Mouse (Mus musculus) midbrain, embryonic 11.5 days (tissue): ENCODE measurements at regions not wholly inside any gene's neighbourhood (a gene's known extent, or its start where the extent isn't known, plus 50 kb on each side); places are given as distances from the start of the nearest gene placed in this dataset.

ENCODE experiments used
- ATAC-seq: fragments of 200-750 bp; cut with Nextera tagmentation; 2 replicates; pipeline ENCODE4 v1.8.0; 2017; ENCODE audit warnings: moderate TSS enrichment, moderate library complexity; ENCODE audit not compliant: low FRiP score
- DNase-seq: peaks from one replicate; pipeline ENCODE4 v3.0.0; 2015; ENCODE audit warnings: low spot score; ENCODE audit errors: missing footprints
- H3K27ac ChIP-seq: fragments of 300-500 bp; sonication (generic); 2 replicates; pipeline ENCODE4 v1.5.1; 2014; ENCODE audit warnings: low read depth, low read length
- H3K27me3 ChIP-seq: fragments of 300-500 bp; sonication (generic); 2 replicates; pipeline ENCODE4 v1.6.1; 2014; ENCODE audit warnings: mild to moderate bottlenecking, low read length, moderate library complexity, mixed read lengths; ENCODE audit not compliant: control insufficient read depth, insufficient read depth
- H3K36me3 ChIP-seq: fragments of 300-500 bp; sonication (generic); 2 replicates; pipeline ENCODE4 v1.6.1; 2014; ENCODE audit warnings: mild to moderate bottlenecking, low read length, moderate library complexity, mixed read lengths; ENCODE audit not compliant: control insufficient read depth, insufficient read depth
- H3K4me1 ChIP-seq: fragments of 300-500 bp; sonication (generic); 2 replicates; pipeline ENCODE4 v1.6.1; 2014; ENCODE audit warnings: low read length; ENCODE audit not compliant: control insufficient read depth, insufficient read depth
- H3K4me2 ChIP-seq: fragments of 300-500 bp; sonication (generic); 2 replicates; pipeline ENCODE4 v1.6.1; 2014; ENCODE audit warnings: mild to moderate bottlenecking, moderate library complexity
- H3K4me3 ChIP-seq: fragments of 300-500 bp; sonication (generic); 2 replicates; pipeline ENCODE4 v1.5.1; 2014; ENCODE audit warnings: low read depth, low read length
- H3K9ac ChIP-seq: fragments of 300-500 bp; sonication (generic); 2 replicates; pipeline ENCODE4 v1.6.1; 2014; ENCODE audit warnings: low read length
- H3K9me3 ChIP-seq: fragments of 300-500 bp; sonication (generic); 2 replicates; pipeline ENCODE4 v1.6.1; 2016; ENCODE audit warnings: low read length; ENCODE audit not compliant: control insufficient read depth
- WGBS: fragments of 180-500 bp; shearing (Covaris S2); extraction: QIAGEN DNeasy Blood & Tissue Kit; methylation state at CpG from one replicate; pipeline ENCODE4 v1.1.7; 2014; 5-methylcytosine and 5-hydroxymethylcytosine counted together

DNA sequence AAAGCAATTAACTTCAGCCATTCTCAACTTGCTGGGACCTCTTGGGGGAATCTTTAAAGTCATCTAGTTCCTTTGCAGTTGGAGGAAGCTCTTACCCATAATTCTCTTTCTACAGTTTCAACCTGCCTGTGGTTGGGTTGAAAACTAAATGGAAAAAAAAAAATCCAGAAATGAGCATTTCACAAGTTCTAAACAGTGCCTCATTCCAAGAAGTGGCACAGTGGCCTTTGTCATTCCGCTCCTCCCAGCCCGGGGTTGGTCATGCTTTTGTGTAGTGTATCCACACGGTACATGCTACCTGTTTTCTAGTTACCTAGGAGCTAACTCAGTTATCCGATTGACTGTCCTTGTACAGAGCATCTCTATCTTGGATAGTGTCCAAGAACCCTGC, 90.8 kb upstream of the Gpr12 start:
- peaks cover 5% of the 10 kb centered on the region; the same call in 1 of the 2 replicates for H3K4me1 ChIP-seq
- H3K4me3 ChIP-seq: no peak overlapping the region
- no peak for DNase-seq
- no peaks in the 10 kb centered on the region for H3K9me3 ChIP-seq
- H3K27me3 ChIP-seq: peaks cover 10% of the 10 kb centered on the region; the same call in 1 of the 2 replicates
- no peak overlapping the region for H3K9ac ChIP-seq
- no peaks in the 10 kb centered on the region for H3K36me3 ChIP-seq
- no peak overlapping the region for H3K27ac ChIP-seq
- no peak overlapping the region for H3K4me2 ChIP-seq
- no peak for ATAC-seq
- WGBS: 89% methylated on average over 4 of the region's 4 CpGs

DNA sequence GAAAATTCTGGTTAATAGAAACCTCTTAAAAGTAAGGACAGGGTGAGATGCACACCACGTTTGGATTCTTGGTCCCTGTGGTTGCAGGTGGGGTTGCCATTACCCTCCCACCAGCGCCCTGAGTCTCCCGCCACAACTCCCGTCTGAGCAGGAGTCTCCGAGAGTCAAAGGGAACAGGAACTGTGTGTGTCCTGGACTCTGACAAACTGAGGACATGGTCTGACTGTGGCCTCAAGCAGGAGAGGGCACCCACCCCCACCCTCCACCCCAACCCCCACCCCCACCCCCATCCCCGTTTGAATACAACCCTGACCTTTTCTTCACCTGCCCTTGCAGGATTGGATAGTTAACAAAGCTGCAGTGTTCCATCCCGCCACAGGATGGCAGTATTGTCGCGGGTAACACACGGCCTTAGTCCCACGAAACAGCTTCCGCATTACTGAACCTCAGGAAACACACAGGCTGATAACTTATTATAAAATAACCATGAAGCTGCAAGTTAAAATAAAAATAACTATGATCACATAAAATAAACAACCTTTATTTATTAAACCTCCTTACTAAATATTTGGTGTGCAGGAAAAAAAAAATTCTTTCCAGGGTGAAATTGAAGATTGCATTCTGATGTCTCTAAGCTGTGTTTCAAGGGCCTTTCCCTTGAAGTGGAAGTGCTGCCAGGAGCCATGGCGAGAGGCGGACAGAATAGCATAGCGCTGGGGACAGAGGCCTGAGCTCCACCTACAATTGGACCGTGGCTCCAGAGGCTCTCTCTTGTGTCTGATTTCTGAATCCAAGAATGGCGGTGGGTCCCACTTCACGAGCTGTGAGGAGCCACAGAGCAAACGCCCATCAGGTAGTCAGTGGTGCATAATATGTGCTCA, 90.2 kb upstream of the Gpr12 start:
- no peak overlapping the region for H3K4me3 ChIP-seq
- H3K27ac ChIP-seq: no peak overlapping the region
- no peaks in the 10 kb centered on the region for H3K9me3 ChIP-seq
- 27% methylated on average over 19 of the region's 19 CpGs for WGBS
- no peaks in the 10 kb centered on the region for H3K36me3 ChIP-seq
- H3K9ac ChIP-seq: no peak overlapping the region
- DNase-seq (peak; percentile 95), ATAC-seq (peak; percentile 64)
- H3K4me1 ChIP-seq: peaks cover 5% of the 10 kb centered on the region; the same call in 1 of the 2 replicates
- no peak overlapping the region for H3K4me2 ChIP-seq
- peaks cover 9% of the 10 kb centered on the region; the same call in 1 of the 2 replicates for H3K27me3 ChIP-seq

DNA sequence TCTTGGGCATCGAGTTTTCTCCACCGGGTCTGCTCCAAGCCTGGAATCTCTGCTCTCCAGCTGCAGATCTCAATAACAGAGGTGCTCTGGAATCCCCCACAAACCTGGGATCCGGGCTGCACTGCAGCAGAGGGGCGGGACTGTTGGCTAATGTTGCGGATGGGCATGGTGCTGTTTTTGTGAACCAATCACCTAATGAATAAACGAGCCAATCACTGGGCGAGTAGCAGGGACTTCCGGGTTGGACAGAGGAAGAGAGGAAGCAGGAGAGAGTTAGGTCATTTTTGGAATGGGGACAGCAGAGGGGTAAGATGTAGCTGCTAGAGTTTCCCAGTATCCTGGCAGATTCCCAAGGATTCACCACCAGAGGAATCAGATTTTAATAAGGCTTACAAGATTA, 76.7 kb upstream of the Gpr12 start:
- Histone ChIP-seq H3K4me2 (no peak overlapping the region), H3K36me3 (no peaks in the 10 kb centered on the region), H3K9me3 (no peaks in the 10 kb centered on the region), H3K27me3 (no peaks in the 10 kb centered on the region), H3K27ac (no peak overlapping the region), H3K4me1 (no peaks in the 10 kb centered on the region), H3K4me3 (no peak overlapping the region), H3K9ac (no peak overlapping the region)
- ATAC-seq: no peak
- no peak for DNase-seq
- WGBS: 77% methylated on average over 8 of the region's 8 CpGs

DNA sequence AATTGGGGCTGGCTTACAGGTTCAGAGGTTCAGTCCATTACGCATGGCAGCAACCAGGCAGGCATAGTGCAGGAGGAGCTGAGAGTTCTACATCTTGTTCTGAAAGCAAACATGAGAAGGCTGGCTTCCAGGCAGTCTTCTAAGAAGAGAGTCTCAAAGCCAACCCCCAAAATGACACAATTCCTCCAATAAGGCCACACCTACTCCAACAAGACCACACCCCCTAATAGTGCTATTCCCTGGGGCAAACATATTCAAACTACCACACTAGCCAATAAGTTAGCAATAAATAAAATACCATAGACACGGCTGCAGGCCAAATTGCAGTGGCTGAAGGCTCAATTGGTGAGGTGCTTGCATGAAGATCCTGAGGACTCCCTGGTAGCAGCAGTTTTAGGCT, 72.2 kb upstream of the Gpr12 start:
- Histone ChIP-seq H3K4me2 (no peak overlapping the region), H3K4me3 (no peak overlapping the region), H3K4me1 (no peaks in the 10 kb centered on the region), H3K27ac (no peak overlapping the region), H3K9ac (no peak overlapping the region), H3K27me3 (no peaks in the 10 kb centered on the region), H3K9me3 (no peaks in the 10 kb centered on the region), H3K36me3 (no peaks in the 10 kb centered on the region)
- 96% methylated on average over 2 of the region's 2 CpGs for WGBS
- DNase-seq (no peak), ATAC-seq (no peak)

GRCm38 (mm10) chr5:146655394-146655793, 70.4 kb upstream of the Gpr12 start:
- H3K4me1 ChIP-seq: no peaks in the 10 kb centered on the region
- H3K9ac ChIP-seq: no peak overlapping the region
- no peaks in the 10 kb centered on the region for H3K27me3 ChIP-seq
- H3K36me3 ChIP-seq: no peaks in the 10 kb centered on the region
- DNase-seq: no peak
- ATAC-seq: no peak
- H3K4me3 ChIP-seq: no peak overlapping the region
- no peak overlapping the region for H3K27ac ChIP-seq
- no peaks in the 10 kb centered on the region for H3K9me3 ChIP-seq
- 78% methylated on average over 7 of the region's 7 CpGs for WGBS
- H3K4me2 ChIP-seq: no peak overlapping the region

- Histone ChIP-seq H3K27ac (no peak overlapping the region), H3K4me2 (no peak overlapping the region), H3K4me3 (no peak overlapping the region), H3K9me3 (no peaks in the 10 kb centered on the region), H3K9ac (no peak overlapping the region), H3K4me1 (0 out of 2 replicates have a peak, but pooled peaks cover 2% of the 10 kb centered on the region), H3K36me3 (no peaks in the 10 kb centered on the region), H3K27me3 (no peaks in the 10 kb centered on the region)
- 93% methylated on average over 19 of the region's 19 CpGs for WGBS
- no peak for ATAC-seq
- no peak for DNase-seq
These were observed 68.8 kb upstream of the Gpr12 start for GRCm38 (mm10) chr5:146653686-146654450.

GRCm38 (mm10) chr5:146652874-146653273, 67.8 kb upstream of the Gpr12 start:
- H3K9ac ChIP-seq: no peak overlapping the region
- 37% methylated on average over 5 of the region's 5 CpGs for WGBS
- H3K4me2 ChIP-seq: no peak overlapping the region
- H3K36me3 ChIP-seq: no peaks in the 10 kb centered on the region
- no peaks in the 10 kb centered on the region for H3K27me3 ChIP-seq
- DNase-seq (no peak), ATAC-seq (no peak)
- H3K4me3 ChIP-seq: no peak overlapping the region
- H3K27ac ChIP-seq: no peak overlapping the region
- H3K4me1 ChIP-seq: 0 out of 2 replicates have a peak, but pooled peaks cover 2% of the 10 kb centered on the region
- no peaks in the 10 kb centered on the region for H3K9me3 ChIP-seq

DNA sequence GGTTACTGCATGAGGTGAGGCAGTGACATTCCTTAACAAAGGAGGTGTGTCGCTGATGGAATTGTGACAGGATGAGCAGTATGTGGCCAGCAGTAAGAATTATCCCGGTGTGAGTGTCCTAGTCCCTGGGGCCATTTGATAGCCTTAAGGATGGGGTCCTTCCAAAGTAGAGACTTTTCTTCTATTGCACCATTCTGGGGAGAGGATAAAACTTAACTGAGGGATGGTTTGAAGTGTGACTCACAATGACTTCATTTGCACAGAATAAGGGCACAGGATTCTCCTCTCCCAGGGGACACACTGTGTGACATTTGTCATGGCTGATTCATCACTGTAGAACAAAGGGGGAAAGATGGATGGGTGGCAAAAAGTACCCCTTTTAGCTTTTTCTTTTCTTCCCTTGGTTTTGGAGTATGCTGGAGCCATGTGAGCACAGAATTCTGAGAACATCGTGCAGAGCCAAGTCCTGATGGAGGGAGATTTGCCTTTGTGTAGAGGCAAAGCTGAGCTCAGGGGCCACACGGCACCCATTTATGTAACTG, 63.6 kb upstream of the Gpr12 start:
- no peak overlapping the region for H3K4me2 ChIP-seq
- 68% methylated on average over 4 of the region's 4 CpGs for whole genome bisulfite sequencing
- H3K27me3 ChIP-seq: no peaks in the 10 kb centered on the region
- H3K4me1 ChIP-seq: 0 out of 2 replicates have a peak, but pooled peaks cover 2% of the 10 kb centered on the region
- H3K27ac ChIP-seq: no peak overlapping the region
- ATAC-seq (no peak), DNase-seq (no peak)
- no peaks in the 10 kb centered on the region for H3K9me3 ChIP-seq
- no peaks in the 10 kb centered on the region for H3K36me3 ChIP-seq
- H3K4me3 ChIP-seq: no peak overlapping the region
- no peak overlapping the region for H3K9ac ChIP-seq
